Mouse (Mus musculus) 3134 (cell line): Measurements from ENCODE around the gene 1700129C05Rik.

Experiments used
- DNase-seq: peaks from one replicate; pipeline ENCODE4 v3.0.0-alpha.2; 2011; ENCODE audit warnings: low spot score; ENCODE audit not compliant: insufficient read length; ENCODE audit errors: extremely low read depth

The 1700129C05Rik gene

DNA sequence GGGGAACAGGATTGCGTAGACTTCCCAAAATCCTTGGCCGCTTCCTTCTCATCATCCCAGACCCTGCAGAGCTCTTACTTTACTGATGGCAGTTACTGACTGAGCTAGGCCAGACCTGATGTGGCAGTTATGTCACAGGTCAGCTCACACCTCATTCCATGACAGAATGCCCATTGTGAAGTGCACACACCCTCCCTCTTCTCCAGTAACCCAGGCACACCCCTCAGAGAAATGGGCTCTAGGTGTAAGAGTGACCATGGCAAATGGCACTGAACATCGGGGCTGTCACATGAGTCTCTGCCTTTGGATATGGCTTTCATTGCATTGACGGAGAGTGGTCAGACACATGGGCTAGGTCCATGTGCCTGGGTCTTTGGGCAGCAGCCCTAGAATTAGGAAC lies at the start of gene 1700129C05Rik:
Gene 1700129C05Rik (minus strand): TSS at position 101 of the 400 bp plus-strand sequence.
- DNase-seq: no peak

DNA sequence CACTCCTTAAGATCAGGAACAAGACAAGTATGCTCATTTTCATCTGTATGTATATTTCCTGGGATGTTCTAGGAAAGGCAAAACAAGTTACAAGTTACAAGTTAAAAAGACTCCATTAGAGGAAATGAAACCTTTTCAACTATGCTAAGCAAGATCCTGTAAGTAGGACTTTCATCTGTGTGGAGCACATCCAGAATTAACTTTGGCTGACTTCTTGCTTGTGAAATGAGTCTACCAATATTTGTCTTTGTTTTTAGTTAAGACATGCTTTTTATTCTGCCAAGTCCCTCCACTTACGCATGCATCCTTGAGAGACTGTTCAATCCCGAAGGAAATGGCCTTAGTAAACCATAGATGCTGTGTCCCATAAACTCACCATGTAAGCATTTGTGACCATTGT lies 43.4 kb upstream of the 1700129C05Rik start:
- DNase-seq: no peak

GRCm38 (mm10) chr14:59185514-59185913 lies 42.8 kb upstream of the 1700129C05Rik start:
- DNase-seq: no peak

GRCm38 (mm10) chr14:59182732-59183131 lies 40.0 kb upstream of the 1700129C05Rik start:
- DNase-seq: no peak

DNA sequence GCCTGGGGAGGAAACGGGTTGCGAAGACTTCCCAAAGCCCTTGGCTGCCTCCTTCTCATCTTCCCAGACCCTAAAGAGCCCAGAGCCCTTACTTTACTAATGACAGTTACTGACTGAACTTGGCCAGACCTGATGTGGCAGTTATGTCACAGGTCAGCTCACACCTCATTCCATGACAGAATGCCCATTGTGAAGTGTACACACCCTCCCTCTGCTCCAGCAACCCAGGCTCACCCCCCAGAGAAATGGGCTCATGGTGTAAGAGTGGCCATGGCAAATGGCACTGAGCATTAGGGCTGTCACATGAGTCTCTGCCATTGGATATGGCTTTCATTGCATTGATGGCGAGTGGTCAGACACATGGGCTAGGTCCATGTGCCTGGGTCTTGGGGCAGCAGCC lies 36.0 kb upstream of the 1700129C05Rik start, which contains the start of gene Gm5142:
Gene Gm5142 (minus strand): TSS at position 101 of the 400 bp plus-strand sequence.
- no peak for DNase-seq

GRCm38 (mm10) chr14:59157016-59157698 lies 14.5 kb upstream of the 1700129C05Rik start:
- no peak for DNase-seq

- no peak for DNase-seq
Observed at GRCm38 (mm10) chr14:59155589-59155988, 12.9 kb upstream of the 1700129C05Rik start.

- DNase-seq: no peak
Observed at GRCm38 (mm10) chr14:59114281-59114680, 28.4 kb downstream of the 1700129C05Rik start.

- no peak for DNase-seq
Observed at GRCm38 (mm10) chr14:59104006-59104605, 38.6 kb downstream of the 1700129C05Rik start.

- no peak for DNase-seq
Observed at GRCm38 (mm10) chr14:59093601-59094000, 49.1 kb downstream of the 1700129C05Rik start.

- DNase-seq: no peak
Observed at GRCm38 (mm10) chr14:59084396-59084795, 58.3 kb downstream of the 1700129C05Rik start.
